Mouse (Mus musculus): ENCODE results near the gene Hspa1l. TPM values are rescaled to one million over a fixed set of nuclear protein-coding genes. Genes with fewer than 3 reads are reported as not detected.
"Not testable (repeated sequence)": the region's sequence is repeated elsewhere in the genome, so short reads cannot be mapped to it uniquely, and the experiment has no call there.

Hspa1l gene
- polyA plus RNA-seq, 1 experiment from 2014 or later = 1.3 TPM

GRCm38 (mm10) chr17:34955884-34956283 lies 16.6 kb upstream of the Hspa1l start:
- WGBS = 80% methylated on average over 3 of the region's 3 CpGs

GRCm38 (mm10) chr17:34956340-34956739 lies 16.2 kb upstream of the Hspa1l start:
- peaks cover 2% of the 10 kb centered on the region for H3K36me3 ChIP-seq (ENCODE audit: control insufficient read depth, insufficient read depth, low read length)
- ATAC-seq (ENCODE audit: low FRiP score, low TSS enrichment) = no peak
- H3K4me2 ChIP-seq (replicated peaks; ENCODE audit: low read depth, low read length) = no peak overlapping the region
- peaks cover 7% of the 10 kb centered on the region for H3K4me1 ChIP-seq (ENCODE audit: control insufficient read depth, insufficient read depth, low read length)
- no peak overlapping the region for H3K9ac ChIP-seq (ENCODE audit: low read depth, low read length)
- H3K27ac ChIP-seq (ENCODE audit: low read depth, low read length) = no peak overlapping the region
- 38% methylated on average over 1 of the region's 1 CpGs for WGBS
- H3K9me3 ChIP-seq (ENCODE audit: control insufficient read depth, low read length) = no peaks in the 10 kb centered on the region
- H3K4me3 ChIP-seq (ENCODE audit: low read length) = no peak overlapping the region
- H3K27me3 ChIP-seq (ENCODE audit: control insufficient read depth, insufficient read depth, low read length) = no peaks in the 10 kb centered on the region

More at GRCm38 (mm10) chr17:34955884-34956283, 16.6 kb upstream of the Hspa1l start:
- H3K4me3 ChIP-seq (ENCODE audit: low read length) = no peak overlapping the region
- no peaks in the 10 kb centered on the region for H3K9me3 ChIP-seq (ENCODE audit: control insufficient read depth, low read length)
- H3K36me3 ChIP-seq (ENCODE audit: control insufficient read depth, insufficient read depth, low read length) = peaks cover 6% of the 10 kb centered on the region
- no peaks in the 10 kb centered on the region for H3K27me3 ChIP-seq (ENCODE audit: control insufficient read depth, insufficient read depth, low read length)
- no peak for ATAC-seq (ENCODE audit: low FRiP score, low TSS enrichment)
- H3K9ac ChIP-seq (ENCODE audit: low read depth, low read length) = no peak overlapping the region
- no peak overlapping the region for H3K4me2 ChIP-seq (replicated peaks; ENCODE audit: low read depth, low read length)
- peaks cover 12% of the 10 kb centered on the region for H3K4me1 ChIP-seq (ENCODE audit: control insufficient read depth, insufficient read depth, low read length)
- no peak overlapping the region for H3K27ac ChIP-seq (ENCODE audit: low read depth, low read length)

- H3K4me2 ChIP-seq (replicated peaks; ENCODE audit: low read depth, low read length); H3K4me1 ChIP-seq (ENCODE audit: control insufficient read depth, insufficient read depth, low read length); H3K4me3 ChIP-seq (ENCODE audit: low read length); H3K27ac ChIP-seq (ENCODE audit: low read depth, low read length); H3K36me3 ChIP-seq (ENCODE audit: control insufficient read depth, insufficient read depth, low read length); H3K9ac ChIP-seq (ENCODE audit: low read depth, low read length); ATAC-seq (ENCODE audit: low FRiP score, low TSS enrichment); H3K27me3 ChIP-seq (ENCODE audit: control insufficient read depth, insufficient read depth, low read length); H3K9me3 ChIP-seq (ENCODE audit: control insufficient read depth, low read length): not testable (repeated sequence)
- 17% methylated on average over 29 of the region's 40 CpGs for WGBS
These were observed 15.2 kb upstream of the Hspa1l start for GRCm38 (mm10) chr17:34957291-34957690.

GRCm38 (mm10) chr17:34957966-34958365 lies 14.5 kb upstream of the Hspa1l start:
- ATAC-seq (ENCODE audit: low FRiP score, low TSS enrichment); H3K27ac ChIP-seq (ENCODE audit: low read depth, low read length); H3K9me3 ChIP-seq (ENCODE audit: control insufficient read depth, low read length); H3K36me3 ChIP-seq (ENCODE audit: control insufficient read depth, insufficient read depth, low read length); H3K4me1 ChIP-seq (ENCODE audit: control insufficient read depth, insufficient read depth, low read length); H3K4me3 ChIP-seq (ENCODE audit: low read length); H3K27me3 ChIP-seq (ENCODE audit: control insufficient read depth, insufficient read depth, low read length); H3K4me2 ChIP-seq (replicated peaks; ENCODE audit: low read depth, low read length); H3K9ac ChIP-seq (ENCODE audit: low read depth, low read length): not testable (repeated sequence)
- 36% methylated on average over 23 of the region's 40 CpGs for WGBS

- ATAC-seq (ENCODE audit: low FRiP score, low TSS enrichment) = peak; percentile 26; the same call in 1 of the 2 replicates
- H3K36me3 ChIP-seq (ENCODE audit: control insufficient read depth, insufficient read depth, low read length); H3K27ac ChIP-seq (ENCODE audit: low read depth, low read length); H3K27me3 ChIP-seq (ENCODE audit: control insufficient read depth, insufficient read depth, low read length); H3K9ac ChIP-seq (ENCODE audit: low read depth, low read length); H3K9me3 ChIP-seq (ENCODE audit: control insufficient read depth, low read length); H3K4me1 ChIP-seq (ENCODE audit: control insufficient read depth, insufficient read depth, low read length): not testable (repeated sequence)
- 3% methylated on average over 19 of the region's 47 CpGs for WGBS
- Histone ChIP-seq H3K4me2 (replicated peaks; ENCODE audit: low read depth, low read length) (peak overlapping the region; percentile 46), H3K4me3 (ENCODE audit: low read length) (peak overlapping the region; percentile 47)
These were observed 13.8 kb upstream of the Hspa1l start for GRCm38 (mm10) chr17:34958734-34959129.

GRCm38 (mm10) chr17:34959130-34959778 lies 13.2 kb upstream of the Hspa1l start, which contains the start of gene Hspa1b:
TSS of gene Hspa1b (minus strand) at chr17:34959238.
- Histone ChIP-seq H3K9ac (ENCODE audit: low read depth, low read length) (peak within 1 kb of the TSS; percentile 57; the same call in 1 of the 2 replicates), H3K4me2 (replicated peaks; ENCODE audit: low read depth, low read length) (peak within 1 kb of the TSS; percentile 50), H3K27ac (ENCODE audit: low read depth, low read length) (peak within 1 kb of the TSS; percentile 96), H3K4me3 (ENCODE audit: low read length) (peak within 1 kb of the TSS; percentile 47)
- not testable (repeated sequence) for H3K36me3 ChIP-seq (ENCODE audit: control insufficient read depth, insufficient read depth, low read length); H3K27me3 ChIP-seq (ENCODE audit: control insufficient read depth, insufficient read depth, low read length); H3K4me1 ChIP-seq (ENCODE audit: control insufficient read depth, insufficient read depth, low read length); H3K9me3 ChIP-seq (ENCODE audit: control insufficient read depth, low read length)
- WGBS = under 1% methylated on average over 27 of the region's 32 CpGs
- peak; percentile 90 for ATAC-seq (ENCODE audit: low FRiP score, low TSS enrichment)

GRCm38 (mm10) chr17:34959881-34960515 lies 12.5 kb upstream of the Hspa1l start:
- WGBS = 7% methylated on average over 12 of the region's 12 CpGs
- Histone ChIP-seq H3K9ac (ENCODE audit: low read depth, low read length) (peak overlapping the region; percentile 57; the same call in 1 of the 2 replicates), H3K4me2 (replicated peaks; ENCODE audit: low read depth, low read length) (peak overlapping the region; percentile 50), H3K36me3 (ENCODE audit: control insufficient read depth, insufficient read depth, low read length) (no peaks in the 10 kb centered on the region), H3K27me3 (ENCODE audit: control insufficient read depth, insufficient read depth, low read length) (no peaks in the 10 kb centered on the region), H3K9me3 (ENCODE audit: control insufficient read depth, low read length) (no peaks in the 10 kb centered on the region), H3K4me3 (ENCODE audit: low read length) (peak overlapping the region; percentile 47), H3K27ac (ENCODE audit: low read depth, low read length) (peak overlapping the region; percentile 96), H3K4me1 (ENCODE audit: control insufficient read depth, insufficient read depth, low read length) (peaks cover 11% of the 10 kb centered on the region)
- peak; percentile 6 for ATAC-seq (ENCODE audit: low FRiP score, low TSS enrichment)

GRCm38 (mm10) chr17:34960702-34961493 lies 11.6 kb upstream of the Hspa1l start:
- Histone ChIP-seq H3K27me3 (ENCODE audit: control insufficient read depth, insufficient read depth, low read length) (no peaks in the 10 kb centered on the region), H3K9me3 (ENCODE audit: control insufficient read depth, low read length) (no peaks in the 10 kb centered on the region), H3K4me2 (replicated peaks; ENCODE audit: low read depth, low read length) (no peak overlapping the region), H3K9ac (ENCODE audit: low read depth, low read length) (no peak overlapping the region), H3K27ac (ENCODE audit: low read depth, low read length) (peak overlapping the region; percentile 24; the same call in 1 of the 2 replicates), H3K4me1 (ENCODE audit: control insufficient read depth, insufficient read depth, low read length) (peaks cover 11% of the 10 kb centered on the region), H3K36me3 (ENCODE audit: control insufficient read depth, insufficient read depth, low read length) (no peaks in the 10 kb centered on the region), H3K4me3 (ENCODE audit: low read length) (no peak overlapping the region)
- ATAC-seq (ENCODE audit: low FRiP score, low TSS enrichment) = no peak

GRCm38 (mm10) chr17:34962125-34962524 lies 10.4 kb upstream of the Hspa1l start:
- H3K4me1 ChIP-seq (ENCODE audit: control insufficient read depth, insufficient read depth, low read length) = peaks cover 11% of the 10 kb centered on the region
- no peaks in the 10 kb centered on the region for H3K36me3 ChIP-seq (ENCODE audit: control insufficient read depth, insufficient read depth, low read length)
- H3K9ac ChIP-seq (ENCODE audit: low read depth, low read length) = no peak overlapping the region
- 25% methylated on average over 3 of the region's 3 CpGs for WGBS
- no peak overlapping the region for H3K4me2 ChIP-seq (replicated peaks; ENCODE audit: low read depth, low read length)
- H3K4me3 ChIP-seq (ENCODE audit: low read length) = no peak overlapping the region
- ATAC-seq (ENCODE audit: low FRiP score, low TSS enrichment) = no peak
- H3K27ac ChIP-seq (ENCODE audit: low read depth, low read length) = peak overlapping the region; percentile 24; the same call in 1 of the 2 replicates
- no peaks in the 10 kb centered on the region for H3K27me3 ChIP-seq (ENCODE audit: control insufficient read depth, insufficient read depth, low read length)
- H3K9me3 ChIP-seq (ENCODE audit: control insufficient read depth, low read length) = no peaks in the 10 kb centered on the region
